Mouse (Mus musculus): ENCODE measurements around the gene Klhl5.

The Klhl5 gene

GRCm38 (mm10) chr5:65150376-65150955, 43.1 kb downstream of the Klhl5 start:
- no peak for DNase-seq

- DNase-seq, result no peak
Observed at GRCm38 (mm10) chr5:65151276-65151675, 43.9 kb downstream of the Klhl5 start.

GRCm38 (mm10) chr5:65151767-65152166, 44.4 kb downstream of the Klhl5 start:
- no peak for DNase-seq

- DNase-seq, result no peak
Observed at GRCm38 (mm10) chr5:65154287-65154686, 46.9 kb downstream of the Klhl5 start.

- DNase-seq, result peak; percentile 27 to 45
Observed at GRCm38 (mm10) chr5:65156853-65157252, 49.5 kb downstream of the Klhl5 start.

- DNase-seq, result peak; percentile 86 to 88
Observed at GRCm38 (mm10) chr5:65157412-65158381, 50.4 kb downstream of the Klhl5 start.

- DNase-seq, result no peak
Observed at GRCm38 (mm10) chr5:65158696-65159305, 51.5 kb downstream of the Klhl5 start.

- DNase-seq, result no peak
Observed at GRCm38 (mm10) chr5:65163001-65163400, 55.7 kb downstream of the Klhl5 start.

- DNase-seq, result no peak
Observed at GRCm38 (mm10) chr5:65163489-65164092, 56.3 kb downstream of the Klhl5 start.

- DNase-seq, result no peak
Observed at GRCm38 (mm10) chr5:65170206-65170605, 62.9 kb downstream of the Klhl5 start.

GRCm38 (mm10) chr5:65175035-65175917, 67.9 kb downstream of the Klhl5 start:
- peak; percentile 41 to 62 for DNase-seq

GRCm38 (mm10) chr5:65175918-65176484, 68.7 kb downstream of the Klhl5 start:
- DNase-seq, result no peak

- DNase-seq, result peak; percentile 64 to 73
Observed at GRCm38 (mm10) chr5:65177026-65177514, 69.7 kb downstream of the Klhl5 start.

- DNase-seq, result no peak
Observed at GRCm38 (mm10) chr5:65178477-65178876, 71.1 kb downstream of the Klhl5 start.

- no peak for DNase-seq
Observed at GRCm38 (mm10) chr5:65181160-65181793, 73.9 kb downstream of the Klhl5 start.

GRCm38 (mm10) chr5:65181794-65182169, 74.4 kb downstream of the Klhl5 start:
- DNase-seq, result no peak

- DNase-seq, result no peak
Observed at GRCm38 (mm10) chr5:65182268-65182667, 74.9 kb downstream of the Klhl5 start.

- DNase-seq, result no peak
Observed at GRCm38 (mm10) chr5:65191601-65192000, 84.3 kb downstream of the Klhl5 start.

- DNase-seq, result no peak
Observed at GRCm38 (mm10) chr5:65194441-65194840, 87.1 kb downstream of the Klhl5 start.

- peak; percentile 100 for DNase-seq
Observed at GRCm38 (mm10) chr5:65199346-65200128, 92.2 kb downstream of the Klhl5 start, which contains the start of gene Wdr19. Gene Wdr19, plus strand, starts transcription at chr5:65199696.
